ENCODE assay signal across 13 mouse cellular contexts in the genomic region with DNA sequence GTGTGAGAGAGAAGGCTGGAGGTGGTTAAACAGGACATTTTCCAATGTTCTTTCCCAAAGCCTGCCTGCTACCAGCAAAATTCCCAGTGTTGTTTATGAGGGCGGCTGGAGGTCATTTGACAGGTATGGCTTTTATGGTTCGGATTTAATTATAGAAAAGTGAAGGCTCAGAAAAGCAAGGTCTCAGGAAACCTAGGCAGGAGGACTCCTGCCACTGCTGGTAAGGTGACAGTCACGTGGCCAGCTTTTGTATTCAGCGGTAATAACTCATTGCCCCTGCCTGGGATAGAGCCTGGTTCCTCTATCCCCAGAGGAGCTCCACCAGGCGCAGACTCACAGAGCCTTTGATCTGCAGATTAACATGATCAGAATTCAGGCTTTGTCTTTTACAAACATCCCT.
DNase-seq lines count a peak whose midpoint lies in the region; ATAC-seq and TF ChIP-seq lines count a peak whose summit lies in the region.
"Had no signal": no experiment of that assay in that cellular context is flagged by ENCODE, and none has a peak within 500 bp of the region (broad histone marks: within the 10 kb centered on the region; RNA-seq: fewer than 3 reads in every experiment).

No protein-coding gene starts in this region.

- dilution Hi-C loops in CH12.LX (cut with MboI; ENCODE audit: extremely low pct_ligation_motif_present, extremely low pct_unique_long_range_greater_than_20kb, low sequenced_read_pairs), result no loop called here

- no peak for TF ChIP-seq RAD21 in CH12.LX (IDR thresholded peaks at IDR 0.05; ENCODE audit: low read depth, low read length)

- H3K36me3 ChIP-seq in CH12.LX (replicated peaks in 1 of 2; ENCODE audit: control insufficient read depth in 1 of 2, insufficient read depth in 1 of 2, low read length in 1 of 2), result no peaks in the 10 kb centered on the region
- no peaks in the 10 kb centered on the region for H3K36me3 ChIP-seq in hindbrain, embryonic 12.5 days
- H3K36me3 ChIP-seq in midbrain, embryonic 13.5 days, result no peaks in the 10 kb centered on the region
- H3K36me3 ChIP-seq: embryonic facial prominence, embryonic 12.5 days had no signal

- no peak overlapping the region for H3K4me2 ChIP-seq in CH12.LX (ENCODE audit: insufficient read depth, low read depth, poor library complexity, severe bottlenecking)
- H3K4me2 ChIP-seq in hindbrain, embryonic 12.5 days (replicated peaks), result peak overlapping the region; percentile 26; the same call in 1 of the 2 replicates
- peak overlapping the region; percentile 19 for H3K4me2 ChIP-seq in midbrain, embryonic 13.5 days (replicated peaks)
- H3K4me2 ChIP-seq: embryonic facial prominence, embryonic 12.5 days; lung, embryonic 14.5 days had no signal

- H3K27ac ChIP-seq in CH12.LX (ENCODE audit: insufficient read depth, low read depth), result no peak overlapping the region
- H3K27ac ChIP-seq in hindbrain, embryonic 12.5 days, result peak overlapping the region; percentile 88
- peak overlapping the region; percentile 90 for H3K27ac ChIP-seq in midbrain, embryonic 13.5 days
- H3K27ac ChIP-seq: embryonic facial prominence, embryonic 12.5 days had no signal

- in situ Hi-C loops in CH12.LX (cut with MboI; ENCODE audit: low pct_ligation_motif_present, low pct_unique_long_range_greater_than_20kb, low sequenced_read_pairs), result no loop called here

- H3K9me3 ChIP-seq in CH12.LX (replicated peaks; ENCODE audit: low read length), result no peaks in the 10 kb centered on the region
- H3K9me3 ChIP-seq in hindbrain, embryonic 12.5 days (replicated peaks), result no peaks in the 10 kb centered on the region
- no peaks in the 10 kb centered on the region for H3K9me3 ChIP-seq in midbrain, embryonic 13.5 days
- H3K9me3 ChIP-seq: embryonic facial prominence, embryonic 12.5 days had no signal

- TF ChIP-seq POLR2A in CH12.LX (IDR thresholded peaks at IDR 0.05; ENCODE audit: low read depth, low read length), result no peak

- no peak for TF ChIP-seq CTCF in CH12.LX (conservative IDR thresholded peaks at IDR 0.05 in 1 of 2, IDR thresholded peaks at IDR 0.05 in 1 of 2; ENCODE audit: low read depth in 2 of 2, low read length in 2 of 2)

- no peaks in the 10 kb centered on the region for H3K79me2 ChIP-seq in CH12.LX (replicated peaks; ENCODE audit: control insufficient read depth, extremely low read depth, insufficient read depth, poor library complexity, severe bottlenecking)

- DNase-seq in CH12.LX (ENCODE audit: extremely low read depth), result no peak
- peak; percentile 41 for DNase-seq in embryo, embryonic 9.5 days (ENCODE audit: extremely low spot score)
- no peak for DNase-seq in right cerebral cortex, postnatal 36 days (ENCODE audit: low spot score in 2 of 2)
- DNase-seq in cerebellum, postnatal 36 days, result no peak
- DNase-seq: gastrocnemius, postnatal 14 days; right cerebral cortex, postnatal 14 days had no signal

- peak; percentile 84 for ATAC-seq in hindbrain, embryonic 12.5 days (ENCODE audit: low FRiP score)
- peak; percentile 86 for ATAC-seq in midbrain, embryonic 13.5 days
- no peak for ATAC-seq in megakaryocyte-erythroid progenitor cell, adult 5-6 weeks (replicated peaks; ENCODE audit: low FRiP score, low TSS enrichment, poor library complexity, severe bottlenecking)
- ATAC-seq in erythroblast, adult 5-6 weeks (replicated peaks; ENCODE audit: low FRiP score, poor library complexity, severe bottlenecking), result no peak
- ATAC-seq: inflammation-experienced regulatory T-cells, adult 6 months had no signal

- H3K27me3 ChIP-seq in CH12.LX (replicated peaks), result no peaks in the 10 kb centered on the region
- no peaks in the 10 kb centered on the region for H3K27me3 ChIP-seq in hindbrain, embryonic 12.5 days
- no peaks in the 10 kb centered on the region for H3K27me3 ChIP-seq in midbrain, embryonic 13.5 days
- H3K27me3 ChIP-seq: embryonic facial prominence, embryonic 12.5 days had no signal

- no peak overlapping the region for H3K4me3 ChIP-seq in CH12.LX (replicated peaks in 1 of 3; ENCODE audit: low read depth in 2 of 3, low read length in 2 of 3, poor library complexity in 1 of 3)
- H3K4me3 ChIP-seq in hindbrain, embryonic 12.5 days, result no peak overlapping the region
- H3K4me3 ChIP-seq in midbrain, embryonic 13.5 days (replicated peaks), result no peak overlapping the region
- H3K4me3 ChIP-seq: embryonic facial prominence, embryonic 12.5 days had no signal

- no peak overlapping the region for H3K9ac ChIP-seq in CH12.LX (ENCODE audit: insufficient read depth, low read depth)
- H3K9ac ChIP-seq in hindbrain, embryonic 12.5 days, result no peak overlapping the region
- H3K9ac ChIP-seq in midbrain, embryonic 13.5 days (replicated peaks), result no peak overlapping the region
- H3K9ac ChIP-seq: embryonic facial prominence, embryonic 12.5 days; lung, embryonic 14.5 days had no signal

- WGBS in hindbrain, embryonic 12.5 days, result 32% methylated on average over 5 of the region's 5 CpGs
- 21% methylated on average over 5 of the region's 5 CpGs for WGBS in midbrain, embryonic 13.5 days

- H3K4me1 ChIP-seq in CH12.LX (ENCODE audit: control insufficient read depth in 1 of 2, insufficient read depth in 2 of 2), result no peaks in the 10 kb centered on the region
- peaks cover 16% of the 10 kb centered on the region for H3K4me1 ChIP-seq in hindbrain, embryonic 12.5 days
- peaks cover 32% of the 10 kb centered on the region for H3K4me1 ChIP-seq in midbrain, embryonic 13.5 days (replicated peaks)

- TF ChIP-seq EP300 in CH12.LX (IDR thresholded peaks at IDR 0.05; ENCODE audit: low read length), result no peak

TF ChIP-seq in CH12.LX, 34 proteins besides CTCF, POLR2A, EP300 and RAD21:
- TF ChIP-seq POLR2AphosphoS2 (IDR thresholded peaks at IDR 0.05; ENCODE audit: low read depth, low read length), result no peak
- 0 out of 2 replicates have a peak, but pooled peaks have one; percentile 30 for TF ChIP-seq BHLHE40 (IDR thresholded peaks at IDR 0.05; ENCODE audit: low read depth, low read length)

Comparison
In these comparisons a context has a peak if more than half of its experiments do, and no peak if none do; other contexts are left out.
1. ATAC-seq: peak in hindbrain, embryonic 12.5 days (single experiment) and midbrain, embryonic 13.5 days (single experiment); none in megakaryocyte-erythroid progenitor cell, adult 5-6 weeks (single experiment) and erythroblast, adult 5-6 weeks (single experiment).